Mouse (Mus musculus) telencephalon, adult 2 months (tissue): ENCODE measurements around the gene Pkd1.

Experiments used
- DNase-seq: peaks from one replicate; pipeline ENCODE4 v3.0.0-alpha.2; 2011; ENCODE audit warnings: low read depth, low spot score

The Pkd1 gene

DNA sequence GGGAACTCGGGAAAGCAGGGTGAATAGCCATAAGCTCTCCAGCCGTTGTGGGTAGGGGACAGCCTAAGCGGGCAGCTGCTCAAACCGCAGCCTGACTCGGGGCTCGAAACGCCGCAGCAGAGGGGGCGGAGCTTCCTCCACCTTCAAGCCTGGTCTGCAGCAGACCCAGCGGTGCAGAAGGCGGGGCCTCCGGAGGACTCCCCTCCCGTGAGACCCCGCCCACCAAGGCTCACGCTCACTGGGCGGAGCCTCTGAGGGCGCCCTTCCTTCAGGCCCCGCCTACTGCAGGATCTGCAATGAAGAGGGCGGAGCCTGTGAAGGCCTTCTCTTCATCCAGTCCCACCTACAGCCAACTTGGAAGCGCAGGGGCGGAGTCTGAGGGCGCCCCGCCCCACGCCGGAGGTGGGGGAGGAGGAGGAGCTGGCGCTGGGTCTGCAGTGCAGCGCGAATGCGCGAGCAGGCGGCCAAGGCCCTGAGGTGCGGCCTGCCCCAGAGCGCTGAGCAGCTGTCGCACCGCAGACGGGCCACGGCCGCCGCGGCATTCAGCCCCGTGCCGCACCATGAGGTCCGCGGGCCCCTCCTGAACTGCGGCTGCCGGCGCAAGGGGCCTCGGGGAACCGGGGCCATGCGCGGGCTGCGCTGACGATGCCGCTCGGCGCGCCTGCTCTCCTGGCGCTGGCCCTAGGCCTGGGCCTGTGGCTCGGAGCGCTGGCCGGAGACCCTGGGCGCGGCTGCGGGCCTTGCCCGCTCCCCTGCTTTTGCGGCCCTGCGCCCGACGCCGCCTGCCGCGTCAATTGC, at the start of gene Pkd1:
Pkd1 (plus strand) TSS at position 217 of the 798 bp plus-strand sequence.
- DNase-seq, result peak; percentile 99

DNA sequence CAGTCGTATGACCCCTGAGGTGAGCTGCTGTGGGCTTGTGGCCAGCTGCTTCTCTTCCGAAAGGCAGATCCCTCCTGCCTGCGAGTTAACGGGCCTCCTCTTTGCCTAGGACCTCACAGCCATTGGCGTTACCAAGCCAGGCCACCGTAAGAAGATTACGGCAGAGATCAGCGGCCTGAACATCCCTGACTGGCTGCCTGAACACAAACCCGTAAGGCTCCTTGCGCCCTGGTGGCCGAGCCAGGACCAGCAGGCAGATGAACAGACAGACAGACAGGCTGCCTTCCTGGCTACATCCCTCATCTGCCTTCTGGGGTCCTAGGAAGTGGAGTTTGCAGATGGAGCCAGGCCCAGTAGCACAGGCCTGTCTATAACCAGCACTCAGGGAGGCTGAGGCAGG, 47.4 kb upstream of the Pkd1 start:
- no peak for DNase-seq

DNA sequence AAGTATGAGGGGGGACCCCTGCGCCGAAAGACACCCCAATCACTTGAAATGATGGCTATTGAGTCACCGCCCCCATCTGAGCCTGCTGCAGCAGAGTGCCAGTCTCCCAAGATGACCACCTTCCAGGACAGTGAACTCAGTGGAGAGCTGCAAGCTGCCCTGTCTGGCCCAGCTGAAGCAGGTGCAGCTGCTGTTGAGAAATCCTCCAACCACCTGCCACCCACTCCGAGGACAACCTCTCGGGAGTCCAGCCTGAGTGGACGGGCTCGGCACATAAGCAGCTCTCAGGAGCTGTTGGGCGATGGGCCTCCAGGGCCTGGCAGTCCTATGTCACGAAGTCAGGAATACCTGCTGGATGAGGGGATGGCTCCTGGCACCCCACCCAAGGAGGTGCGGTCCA, 45.5 kb upstream of the Pkd1 start:
- no peak for DNase-seq

DNA sequence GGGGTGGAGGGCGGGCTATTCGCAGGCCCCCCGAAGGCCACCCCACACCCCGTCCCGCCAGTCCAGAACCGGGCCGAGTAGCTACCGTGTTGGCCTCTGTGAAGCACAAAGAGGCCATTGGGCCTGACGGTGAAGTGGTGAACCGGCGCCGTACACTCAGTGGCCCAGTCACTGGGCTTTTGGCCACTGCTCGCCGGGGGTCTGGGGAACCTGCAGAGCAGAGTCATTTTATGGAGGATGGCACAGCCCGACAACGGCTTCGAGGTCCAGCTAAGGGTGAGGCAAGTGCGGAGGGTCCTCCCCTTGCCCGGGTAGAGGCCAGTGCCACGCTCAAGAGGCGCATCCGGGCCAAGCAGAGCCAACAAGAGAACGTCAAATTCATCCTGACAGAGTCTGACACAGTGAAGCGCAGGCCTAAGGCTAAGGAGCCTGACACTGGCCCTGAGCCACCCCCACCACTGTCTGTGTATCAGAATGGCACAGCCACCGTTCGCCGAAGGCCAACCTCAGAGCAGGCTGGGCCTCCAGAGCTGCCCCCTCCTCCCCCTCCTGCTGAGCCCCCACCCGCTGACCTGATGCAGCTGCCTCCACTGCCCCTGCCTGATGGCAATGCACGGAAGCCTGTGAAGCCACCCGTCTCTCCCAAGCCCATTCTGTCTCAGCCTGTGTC, 44.2 kb upstream of the Pkd1 start:
- no peak for DNase-seq

GRCm38 (mm10) chr17:24506332-24507070, 43.1 kb upstream of the Pkd1 start:
- DNase-seq, result peak; percentile 74

DNA sequence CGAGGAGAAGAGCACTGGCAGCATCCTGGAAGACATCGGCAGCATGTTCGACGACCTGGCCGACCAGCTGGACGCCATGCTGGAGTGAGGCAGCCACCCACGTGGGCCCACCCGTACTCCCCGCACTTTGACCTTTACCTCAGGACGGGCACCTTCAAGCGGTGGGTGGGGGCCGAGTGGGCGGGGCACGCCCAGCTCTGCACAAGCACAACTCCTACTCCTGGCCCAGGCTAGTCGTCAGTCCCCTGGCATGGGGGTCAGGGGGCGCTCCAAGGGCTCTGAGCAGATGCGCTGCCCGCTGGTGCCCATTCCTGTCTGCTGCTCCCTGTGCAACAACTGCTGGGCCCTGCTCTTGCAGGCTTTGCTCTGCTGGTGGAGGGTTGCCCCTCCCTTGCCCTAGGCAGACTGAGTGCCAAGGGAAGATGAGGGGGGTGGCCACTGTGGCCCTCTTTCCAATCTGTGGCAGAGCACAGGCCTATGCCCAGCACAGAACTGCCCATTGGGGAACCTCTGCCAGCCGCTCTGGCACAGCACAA, 42.4 kb upstream of the Pkd1 start:
- DNase-seq, result no peak

GRCm38 (mm10) chr17:24507806-24508460, 41.7 kb upstream of the Pkd1 start:
- no peak for DNase-seq

GRCm38 (mm10) chr17:24513609-24514008, 36.0 kb upstream of the Pkd1 start:
- DNase-seq, result no peak

DNA sequence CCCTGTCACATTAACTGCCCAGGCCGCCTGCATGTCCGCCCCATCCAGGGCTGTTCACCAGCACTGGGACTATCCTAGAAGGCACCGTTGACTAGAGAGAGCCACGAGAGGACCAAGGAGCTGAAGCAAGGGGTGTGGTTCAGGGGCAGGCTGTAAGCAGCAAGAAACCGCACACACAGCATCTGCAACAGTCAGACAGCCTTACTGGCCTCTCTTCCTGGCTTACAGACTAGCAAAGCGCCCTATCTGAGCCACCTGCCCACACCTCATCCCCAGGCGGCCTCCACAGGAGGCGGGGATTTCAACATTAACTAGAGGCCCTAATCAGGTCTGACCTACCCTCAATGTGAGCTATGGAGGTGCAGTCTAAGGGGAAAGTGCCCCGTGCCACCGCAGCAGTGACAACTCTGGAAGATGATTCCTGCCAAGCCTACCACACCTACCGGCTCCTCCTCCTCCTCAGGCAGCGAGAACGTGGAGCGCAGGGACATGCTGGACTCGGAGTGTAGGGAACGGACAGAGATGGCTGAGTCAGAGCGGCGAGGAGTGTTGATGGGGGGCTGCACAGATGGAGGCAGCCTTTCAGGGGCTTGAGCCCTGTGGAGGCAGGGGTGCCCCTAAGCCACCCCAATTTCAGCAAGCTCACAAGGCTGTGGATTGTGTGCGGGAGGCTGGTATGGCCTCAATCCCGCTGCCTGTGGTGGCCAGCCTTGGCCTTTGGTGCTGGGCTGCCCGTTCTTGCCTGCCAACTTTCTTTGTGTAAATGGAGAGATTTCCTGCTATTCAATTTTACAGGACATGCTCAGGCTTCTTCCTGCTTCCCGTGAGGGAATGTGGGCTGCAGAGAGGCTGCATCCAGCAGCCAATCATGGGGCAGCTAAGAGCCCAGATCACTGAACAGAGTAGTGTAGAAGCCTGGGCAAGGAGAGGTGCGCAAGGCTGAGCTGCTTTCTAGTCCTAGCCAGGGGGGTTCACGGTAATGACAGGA, 35.1 kb upstream of the Pkd1 start:
- no peak for DNase-seq

GRCm38 (mm10) chr17:24520450-24520849, 29.2 kb upstream of the Pkd1 start:
- DNase-seq, result no peak

GRCm38 (mm10) chr17:24524734-24525133, 24.9 kb upstream of the Pkd1 start:
- DNase-seq, result no peak

DNA sequence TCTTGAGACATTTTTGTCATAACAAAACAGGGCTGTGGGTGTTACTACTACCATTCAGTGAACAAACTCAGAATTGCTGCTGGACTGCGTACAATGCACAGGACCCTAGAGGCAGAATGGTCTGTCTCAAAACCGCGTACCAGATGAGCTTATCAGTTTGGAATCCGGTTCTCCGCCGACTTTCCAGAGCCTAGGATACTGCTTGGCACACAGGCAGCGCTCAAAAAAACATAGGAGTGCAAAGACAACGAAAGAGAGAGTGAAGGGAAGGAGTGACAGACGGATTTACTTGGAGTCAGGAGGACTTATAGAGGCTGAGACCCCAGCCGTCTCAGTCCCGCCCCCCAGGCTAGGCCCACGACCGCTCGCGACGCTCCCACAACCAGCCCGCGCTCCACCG, 22.3 kb upstream of the Pkd1 start:
- no peak for DNase-seq

- peak; percentile 100 for DNase-seq
These were observed 21.7 kb upstream of the Pkd1 start, which contains the start of gene Traf7 for GRCm38 (mm10) chr17:24527723-24528559. Gene Traf7 (minus strand): TSS chr17:24527938.

DNA sequence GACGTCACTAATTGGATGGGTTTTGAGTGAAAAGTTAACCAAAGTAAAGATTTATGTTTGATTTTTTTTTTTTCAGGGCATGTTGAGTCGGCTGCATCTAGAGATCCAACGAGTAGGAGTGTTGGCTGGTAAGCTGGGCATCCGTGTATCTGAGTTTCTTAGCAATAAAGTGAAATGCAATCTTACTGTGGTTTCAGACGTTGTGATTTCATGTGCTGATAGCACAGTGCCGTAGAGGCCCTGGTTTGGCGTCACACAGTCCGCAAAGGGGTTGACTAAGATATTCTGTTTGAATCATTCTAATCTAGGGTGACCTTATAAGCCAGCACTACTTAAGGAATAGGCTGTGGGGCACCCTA, 21.1 kb upstream of the Pkd1 start:
- no peak for DNase-seq

GRCm38 (mm10) chr17:24529007-24529451, 20.6 kb upstream of the Pkd1 start:
- no peak for DNase-seq

- DNase-seq, result no peak
These were observed 19.8 kb upstream of the Pkd1 start for GRCm38 (mm10) chr17:24529883-24530282.

DNA sequence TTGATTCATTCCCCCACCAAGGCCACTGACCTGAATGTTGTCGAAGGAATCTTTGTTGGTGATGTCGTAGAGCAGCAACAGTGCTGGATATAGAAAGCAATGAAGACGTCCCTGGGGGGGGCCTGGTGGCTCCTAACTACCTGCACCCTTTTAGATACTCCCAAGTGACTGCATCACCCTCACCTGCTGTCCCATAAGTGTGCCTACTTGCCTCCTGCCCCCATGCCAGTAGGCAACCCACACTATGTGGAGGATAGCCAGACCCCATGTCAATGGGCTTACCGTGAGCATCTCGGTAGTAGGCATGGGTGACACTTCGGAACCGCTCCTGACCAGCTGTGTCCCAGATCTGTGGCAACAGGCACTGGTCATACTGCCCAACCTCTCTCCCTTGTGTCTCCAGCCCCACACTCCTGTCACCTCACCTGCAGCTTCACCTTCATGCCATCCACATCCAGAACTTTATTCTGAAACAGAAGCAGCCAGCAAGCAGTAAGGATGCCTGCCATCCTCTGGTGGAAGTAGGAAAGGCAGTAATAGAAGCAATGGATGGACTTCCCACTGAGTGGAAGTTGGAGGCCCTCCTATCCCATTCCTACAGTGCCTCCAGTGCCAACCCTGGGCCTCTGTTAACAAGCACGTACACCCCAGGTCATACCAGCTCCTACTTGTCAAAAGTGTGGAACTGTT, 19.1 kb upstream of the Pkd1 start:
- DNase-seq, result no peak

DNA sequence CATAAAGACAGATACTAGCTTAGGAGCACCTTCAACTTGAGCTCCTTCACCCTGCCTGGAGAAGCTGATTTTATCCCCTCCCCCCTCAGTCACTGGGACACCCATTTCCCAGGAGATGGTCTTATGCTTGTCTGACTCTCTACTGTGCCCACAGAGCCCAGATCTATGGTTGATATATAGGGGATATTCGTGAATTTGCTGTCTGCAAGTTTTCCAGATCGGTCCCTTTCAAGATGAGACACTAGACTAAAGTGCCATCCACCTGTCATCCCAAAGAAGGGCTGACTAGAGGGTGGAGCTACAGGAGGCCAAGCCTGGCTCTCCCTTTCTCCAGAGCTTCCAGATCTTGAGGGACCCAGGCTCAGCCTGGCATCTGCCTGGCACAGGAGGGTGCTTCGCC, 18.6 kb upstream of the Pkd1 start:
- DNase-seq, result no peak

GRCm38 (mm10) chr17:24532045-24532444, 17.6 kb upstream of the Pkd1 start:
- no peak for DNase-seq
